Mouse (Mus musculus) CH12.LX (cell line): ENCODE data around the gene Ankrd36. TPM values are rescaled to one million over a fixed set of nuclear protein-coding genes. Genes with fewer than 3 reads are reported as not detected.

ENCODE experiments used
- DNase-seq: peaks from one replicate; pipeline ENCODE4 v3.0.0-alpha.2; 2013; ENCODE audit errors: extremely low read depth
- H3K27ac ChIP-seq: 2 replicates; pipeline ENCODE4 v1.5.1; 2012; ENCODE audit warnings: low read depth, mild to moderate bottlenecking, control low read depth, moderate library complexity; ENCODE audit not compliant: insufficient read depth
- H3K27me3 ChIP-seq: replicated peaks from 2 replicates; pipeline ENCODE3; 2012; ENCODE audit warnings: inconsistent platforms
- H3K36me3 ChIP-seq, 2 experiments: replicated peaks in 1 of 2; 2 replicates each; pipeline versions ENCODE3 to v1.6.1; 2012; ENCODE audit warnings: inconsistent platforms in 1 of 2, low read length in 1 of 2, mild to moderate bottlenecking in 1 of 2, mixed read lengths in 1 of 2, moderate library complexity in 1 of 2; ENCODE audit not compliant: control insufficient read depth in 1 of 2, insufficient read depth in 1 of 2
- H3K4me1 ChIP-seq, 2 experiments: 2 replicates each; pipeline ENCODE4 v1.6.1; 2012; ENCODE audit warnings: inconsistent platforms in 1 of 2, moderate library complexity in 1 of 2; ENCODE audit not compliant: insufficient read depth in 2 of 2, control insufficient read depth in 1 of 2
- H3K4me2 ChIP-seq: 2 replicates; pipeline ENCODE4 v1.6.1; 2012; ENCODE audit warnings: low read depth, mild to moderate bottlenecking, control low read depth; ENCODE audit not compliant: poor library complexity, insufficient read depth, severe bottlenecking
- H3K4me3 ChIP-seq, 3 experiments: fragments of 150-350 bp in 1 of 3; sonication (generic) in 1 of 3; replicated peaks in 1 of 3; 2 replicates each; pipeline versions ENCODE3 to v1.5.1; 2011 to 2012; ENCODE audit warnings: low read depth in 2 of 3, low read length in 2 of 3, mild to moderate bottlenecking in 2 of 3, moderate library complexity in 2 of 3, control low read depth in 1 of 3, improper control_type of control experiment in 1 of 3, inconsistent platforms in 1 of 3, mixed read lengths in 1 of 3; ENCODE audit not compliant: poor library complexity in 1 of 3
- H3K79me2 ChIP-seq: replicated peaks from 2 replicates; pipeline ENCODE4 v1.6.1; 2012; ENCODE audit warnings: mild to moderate bottlenecking, moderate library complexity; ENCODE audit not compliant: control insufficient read depth, poor library complexity, insufficient read depth, severe bottlenecking; ENCODE audit errors: extremely low read depth
- H3K9ac ChIP-seq: 2 replicates; pipeline ENCODE4 v1.6.1; 2012; ENCODE audit warnings: low read depth, mild to moderate bottlenecking, control low read depth, moderate library complexity; ENCODE audit not compliant: insufficient read depth
- H3K9me3 ChIP-seq: replicated peaks from 2 replicates; pipeline ENCODE3; 2012; ENCODE audit warnings: low read length, inconsistent platforms, mixed read lengths
- CHD1 ChIP-seq: IDR thresholded peaks from 2 replicates; pipeline ENCODE4 v1.6.1; 2012; ENCODE audit warnings: low read depth, low read length, improper control_type of control experiment, inconsistent platforms
- ETS1 ChIP-seq: conservative IDR thresholded peaks from 2 replicates; pipeline ENCODE4 v1.6.1; 2012; ENCODE audit warnings: low read depth, mild to moderate bottlenecking, inconsistent platforms, low read length, improper control_type of control experiment, moderate library complexity
- MAX ChIP-seq: IDR thresholded peaks from 2 replicates; pipeline ENCODE4 v1.6.1; 2011; ENCODE audit warnings: low read length, improper control_type of control experiment
- MXI1 ChIP-seq: IDR thresholded peaks from 2 replicates; pipeline ENCODE4 v1.6.1; 2011; ENCODE audit warnings: mild to moderate bottlenecking, low read depth, low read length, improper control_type of control experiment
- NELFE ChIP-seq: IDR thresholded peaks from 2 replicates; pipeline ENCODE4 v1.6.1; 2011; ENCODE audit warnings: low read depth, low read length, improper control_type of control experiment
- POLR2A ChIP-seq: IDR thresholded peaks from 2 replicates; pipeline ENCODE4 v1.6.1; 2011; ENCODE audit warnings: low read depth, mild to moderate bottlenecking, improper control_type of control experiment, low read length
- RAD21 ChIP-seq: IDR thresholded peaks from 2 replicates; pipeline ENCODE4 v1.6.1; 2011; ENCODE audit warnings: low read depth, mild to moderate bottlenecking, low read length, improper control_type of control experiment, moderate library complexity
- RCOR1 ChIP-seq: conservative IDR thresholded peaks from 2 replicates; pipeline ENCODE4 v1.6.1; 2012; ENCODE audit warnings: low read depth, mild to moderate bottlenecking, inconsistent platforms, low read length, improper control_type of control experiment
- USF1 ChIP-seq: IDR thresholded peaks from 2 replicates; pipeline ENCODE4 v1.6.1; 2014; ENCODE audit warnings: low read depth, mild to moderate bottlenecking, inconsistent platforms, low read length, improper control_type of control experiment
- ZMIZ1 ChIP-seq: IDR thresholded peaks from 2 replicates; pipeline ENCODE4 v1.6.1; 2012; ENCODE audit warnings: low read depth, mild to moderate bottlenecking, inconsistent platforms, low read length, improper control_type of control experiment
- dilution Hi-C: fragments of 300-500 bp; cut with MboI; formaldehyde crosslinking; loops from 2 replicates; pipeline ENCODE4 v1.14.3; 2020; ENCODE audit warnings: low sequenced_read_pairs; ENCODE audit not compliant: extremely low pct_unique_long_range_greater_than_20kb, extremely low pct_ligation_motif_present
- in situ Hi-C: fragments of 300-500 bp; cut with MboI; formaldehyde crosslinking; loops from 3 replicates; pipeline ENCODE4 v1.14.3; 2019; ENCODE audit warnings: low sequenced_read_pairs, low pct_ligation_motif_present, low pct_unique_long_range_greater_than_20kb, mixed read lengths
- polyA plus RNA-seq: library from polyadenylated mRNA; unstranded; fragments of >175 nt; gene quantifications from 2 replicates; pipeline ENCODE4 v1.2.1, GENCODE M21; 2012; ENCODE audit warnings: low read depth; ENCODE audit not compliant: insufficient read length
- total RNA-seq, 2 experiments: library from RNA; depleted of rRNA; stranded (reverse); fragments of 300-350 nt in 1 of 2; fragments of >200 nt in 1 of 2; gene quantifications; 2 replicates each; pipeline ENCODE4 v1.2.3; 2012 to 2014

Ankrd36 gene
- total and polyA plus RNA-seq, 3 experiments = not detected

DNA sequence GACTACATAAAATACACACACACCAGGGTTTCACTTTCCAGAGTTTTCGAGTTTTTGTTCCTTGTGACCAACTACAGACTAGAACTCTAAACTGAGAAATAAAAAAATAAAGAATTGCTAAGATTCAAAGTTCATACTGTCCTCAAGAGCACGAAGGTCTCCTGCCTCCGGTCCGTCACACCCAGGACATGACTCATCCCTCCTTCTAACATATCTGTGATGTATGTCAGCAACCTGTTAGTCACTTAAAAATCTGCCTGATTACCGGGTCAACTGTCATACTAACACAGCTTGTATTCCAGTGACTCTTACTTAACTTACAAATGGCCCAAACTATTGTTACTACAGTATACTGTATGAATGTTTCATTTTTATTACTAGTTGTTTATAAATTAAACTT lies 167.7 kb downstream of the Ankrd36 start:
- no peak overlapping the region for H3K27ac ChIP-seq
- in situ Hi-C loops = no loop called here
- no peak for TF ChIP-seq RCOR1
- no peak for TF ChIP-seq ETS1
- TF ChIP-seq USF1 = no peak
- TF ChIP-seq MAX = no peak
- TF ChIP-seq MXI1 = no peak
- TF ChIP-seq ZMIZ1 = no peak
- TF ChIP-seq POLR2A = no peak
- TF ChIP-seq RAD21 = no peak
- TF ChIP-seq CHD1 = no peak
- TF ChIP-seq NELFE = no peak

More for the DNA sequence above, 167.7 kb downstream of the Ankrd36 start:
- Histone ChIP-seq H3K9me3 (no peaks in the 10 kb centered on the region), H3K79me2 (peaks cover 20% of the 10 kb centered on the region), H3K9ac (no peak overlapping the region), H3K27me3 (no peaks in the 10 kb centered on the region), H3K36me3 (peaks cover 3 to 25% of the 10 kb centered on the region in 2 experiments), H3K4me2 (no peak overlapping the region), H3K4me1 (peaks cover 23 to 58% of the 10 kb centered on the region in 2 experiments), H3K4me3 (no peak overlapping the region)
- dilution Hi-C loops = no loop called here
- DNase-seq = no peak

Other genes with a start within 250 kb of the Ankrd36 start
- 1.3 and 1.7 TPM in 2 replicates for gene Znrf3, start 124.8 kb upstream of the Ankrd36 start, total RNA-seq (2012; rRNA removed)
- 0.93 and 1.1 TPM in 2 replicates for gene Znrf3, start 124.8 kb upstream of the Ankrd36 start, total RNA-seq (2014; rRNA removed)
- 2.0 and 2.7 TPM in 2 replicates for gene Znrf3, start 124.8 kb upstream of the Ankrd36 start, polyA plus RNA-seq
- 111 and 148 TPM in 2 replicates for gene Xbp1, start 49.0 kb upstream of the Ankrd36 start, total RNA-seq (2012; rRNA removed)
- gene Xbp1, start 49.0 kb upstream of the Ankrd36 start, total RNA-seq (2014; rRNA removed) = 128 and 133 TPM in 2 replicates
- 108 and 131 TPM in 2 replicates for gene Xbp1, start 49.0 kb upstream of the Ankrd36 start, polyA plus RNA-seq
- gene Ccdc117, start 27.5 kb upstream of the Ankrd36 start, total RNA-seq (2012; rRNA removed) = 27.0 and 31.8 TPM in 2 replicates
- 38.9 and 44.2 TPM in 2 replicates for gene Ccdc117, start 27.5 kb upstream of the Ankrd36 start, total RNA-seq (2014; rRNA removed)
- 24.1 and 24.3 TPM in 2 replicates for gene Ccdc117, start 27.5 kb upstream of the Ankrd36 start, polyA plus RNA-seq
- gene Mrps24, start 146.0 kb downstream of the Ankrd36 start, total RNA-seq (2012; rRNA removed) = 107 and 109 TPM in 2 replicates
- gene Mrps24, start 146.0 kb downstream of the Ankrd36 start, total RNA-seq (2014; rRNA removed) = 70.9 and 73.8 TPM in 2 replicates
- 90.8 and 95.1 TPM in 2 replicates for gene Mrps24, start 146.0 kb downstream of the Ankrd36 start, polyA plus RNA-seq
- 13.1 and 13.3 TPM in 2 replicates for gene Urgcp, start 192.7 kb downstream of the Ankrd36 start, total RNA-seq (2012; rRNA removed)
- 11.7 and 12.2 TPM in 2 replicates for gene Urgcp, start 192.7 kb downstream of the Ankrd36 start, total RNA-seq (2014; rRNA removed)
- gene Urgcp, start 192.7 kb downstream of the Ankrd36 start, polyA plus RNA-seq = 11.7 and 13.1 TPM in 2 replicates
- 76.2 and 77.3 TPM in 2 replicates for gene Dbnl, start 218.8 kb downstream of the Ankrd36 start, total RNA-seq (2012; rRNA removed)
- gene Dbnl, start 218.8 kb downstream of the Ankrd36 start, total RNA-seq (2014; rRNA removed) = 67.5 and 70.3 TPM in 2 replicates
- 124 and 133 TPM in 2 replicates for gene Dbnl, start 218.8 kb downstream of the Ankrd36 start, polyA plus RNA-seq
- gene Pgam2, start 234.0 kb downstream of the Ankrd36 start, total RNA-seq (2012; rRNA removed) = 0.46 and 0.64 TPM in 2 replicates
- not detected in 2 replicates for gene Pgam2, start 234.0 kb downstream of the Ankrd36 start, total RNA-seq (2014; rRNA removed)
- gene Pgam2, start 234.0 kb downstream of the Ankrd36 start, polyA plus RNA-seq = 2.5 and 3.6 TPM in 2 replicates